Mouse (Mus musculus) CH12.LX (cell line): ENCODE measurements around the gene Elovl7.

Experiments
- CHD2 ChIP-seq: IDR thresholded peaks from 2 replicates; pipeline ENCODE4 v1.6.1; 2011; ENCODE audit warnings: low read length, improper control_type of control experiment
- MEF2A ChIP-seq: IDR thresholded peaks from 2 replicates; pipeline ENCODE4 v1.6.1; 2014; ENCODE audit warnings: low read depth, mild to moderate bottlenecking, inconsistent platforms, low read length, improper control_type of control experiment, borderline replicate concordance
- POLR2A ChIP-seq: IDR thresholded peaks from 2 replicates; pipeline ENCODE4 v1.6.1; 2011; ENCODE audit warnings: low read depth, mild to moderate bottlenecking, improper control_type of control experiment, low read length
- RCOR1 ChIP-seq: conservative IDR thresholded peaks from 2 replicates; pipeline ENCODE4 v1.6.1; 2012; ENCODE audit warnings: low read depth, mild to moderate bottlenecking, inconsistent platforms, low read length, improper control_type of control experiment
- USF1 ChIP-seq: IDR thresholded peaks from 2 replicates; pipeline ENCODE4 v1.6.1; 2014; ENCODE audit warnings: low read depth, mild to moderate bottlenecking, inconsistent platforms, low read length, improper control_type of control experiment

DNA sequence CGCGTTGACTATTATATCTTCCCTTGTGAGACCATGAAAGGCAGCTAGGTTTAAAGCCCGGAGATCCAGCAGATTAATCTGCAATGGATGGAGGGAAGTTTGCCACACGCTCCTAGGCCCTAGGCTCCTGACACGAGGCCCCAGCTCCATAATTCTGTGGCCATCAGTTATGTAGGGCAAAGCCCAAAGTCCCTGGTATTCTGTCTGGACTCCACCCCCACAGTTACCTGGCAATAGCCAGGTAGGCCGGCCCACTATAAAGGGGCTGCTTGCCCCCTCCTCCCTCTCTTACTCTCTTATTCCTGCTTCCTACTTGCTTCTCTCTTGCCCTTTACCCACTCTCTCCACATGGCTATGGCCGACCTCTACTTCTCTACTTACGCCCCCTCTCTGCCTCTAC lies 104.8 kb downstream of the Elovl7 start:
- TF ChIP-seq MEF2A = no peak
- TF ChIP-seq POLR2A = no peak
- TF ChIP-seq CHD2 = no peak
- TF ChIP-seq RCOR1 = no peak
- TF ChIP-seq USF1 = no peak
